13 mouse cellular contexts compared by ENCODE assay signal in the genomic region with DNA sequence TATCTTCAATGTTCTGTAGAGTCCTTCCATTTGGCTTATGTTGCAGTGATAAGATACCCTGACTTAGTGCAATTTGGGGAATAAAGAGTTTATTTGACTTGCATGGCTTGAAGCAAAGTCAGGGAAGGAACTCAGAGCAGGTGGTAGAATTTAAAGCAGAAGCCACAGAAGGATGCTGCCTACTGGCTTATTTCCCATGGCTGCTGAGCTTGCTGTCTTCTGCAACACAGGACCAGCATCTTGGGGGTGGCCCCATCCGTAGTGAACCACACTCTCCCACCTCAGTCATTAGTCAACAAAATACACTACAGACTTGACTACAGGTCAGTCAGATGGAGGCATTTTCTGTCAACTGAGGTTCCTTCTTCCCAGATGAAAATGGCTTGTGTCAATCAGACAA.
DNase-seq lines count a peak whose midpoint lies in the region.
"Had no signal": no experiment of that assay in that cellular context is flagged by ENCODE, and none has a peak within 500 bp of the region (broad histone marks: within the 10 kb centered on the region; RNA-seq: fewer than 3 reads in every experiment).

No protein-coding gene starts in this region.

- peak; percentile 58 to 77 for DNase-seq in cerebellum, postnatal 10 days
- no peak for DNase-seq in cerebellum, adult 9-10 months
- DNase-seq in cerebellum, postnatal 25 days, result peak; percentile 5 to 31
- no peak for DNase-seq in cerebellum, adult 11-12 months
- DNase-seq in layer of hippocampus, adult 9-11 months, result peak; percentile 4
- DNase-seq in layer of hippocampus, adult 11-12 months (ENCODE audit: low spot score), result no peak
- DNase-seq: adrenal gland, adult 8-10 months; adrenal gland, postnatal 14 days; adrenal gland, postnatal 36 days; B cell, adult 2 months; cerebellum, adult 18-20 months; cerebellum, adult 9-11 months; forebrain, postnatal 0 days had no signal

Comparison
In these comparisons a context has a peak if more than half of its experiments do, and no peak if none do; other contexts are left out.
1. DNase-seq: peak in cerebellum, postnatal 10 days (2 of 2), cerebellum, postnatal 25 days (2 of 2) and layer of hippocampus, adult 9-11 months (single experiment); none in cerebellum, adult 9-10 months (single experiment), cerebellum, adult 11-12 months (single experiment) and layer of hippocampus, adult 11-12 months (single experiment).